Mouse (Mus musculus) MEL (cell line): ENCODE measurements around the gene Tnfrsf23. TPM values are rescaled to one million over a fixed set of nuclear protein-coding genes. Genes with fewer than 3 reads are reported as not detected.

Experiments
- DNase-seq: peaks from one replicate; pipeline ENCODE4 v3.0.0; 2011; ENCODE audit warnings: low read depth, low spot score
- H3K27ac ChIP-seq: 2 replicates; pipeline ENCODE4 v1.5.1; 2012; ENCODE audit warnings: low read depth, mild to moderate bottlenecking, control low read depth, low read length, moderate library complexity; ENCODE audit not compliant: control insufficient read depth
- H3K27me3 ChIP-seq, 2 experiments: fragments of 150-350 bp in 1 of 2; sonication (generic) in 1 of 2; 2 replicates each; pipeline ENCODE4 v1.6.1; 2012; ENCODE audit warnings: low read length in 2 of 2, mild to moderate bottlenecking in 2 of 2, improper control_type of control experiment in 1 of 2, moderate library complexity in 1 of 2; ENCODE audit not compliant: insufficient read depth in 2 of 2, control insufficient read depth in 1 of 2
- H3K36me3 ChIP-seq, 2 experiments: 2 replicates each; pipeline ENCODE4 v1.6.1; 2012 to 2014; ENCODE audit warnings: low read length in 2 of 2, improper control_type of control experiment in 1 of 2, inconsistent platforms in 1 of 2, mild to moderate bottlenecking in 1 of 2; ENCODE audit not compliant: insufficient read depth in 2 of 2, control insufficient read depth in 1 of 2
- H3K4me1 ChIP-seq, 2 experiments: fragments of 150-350 bp in 1 of 2; sonication (generic) in 1 of 2; 2 replicates each; pipeline ENCODE4 v1.6.1; 2012; ENCODE audit warnings: low read length in 2 of 2, improper control_type of control experiment in 1 of 2, mild to moderate bottlenecking in 1 of 2; ENCODE audit not compliant: insufficient read depth in 2 of 2, control insufficient read depth in 1 of 2
- H3K4me3 ChIP-seq, 2 experiments: fragments of 150-350 bp in 1 of 2; sonication (generic) in 1 of 2; 2 replicates each; pipeline ENCODE4 v1.5.1; 2012; ENCODE audit warnings: low read depth in 2 of 2, low read length in 2 of 2, mild to moderate bottlenecking in 2 of 2, moderate library complexity in 2 of 2, control low read depth in 1 of 2, improper control_type of control experiment in 1 of 2; ENCODE audit not compliant: control insufficient read depth in 1 of 2, insufficient read depth in 1 of 2
- H3K79me2 ChIP-seq: 2 replicates; pipeline ENCODE4 v1.6.1; 2012; ENCODE audit warnings: mild to moderate bottlenecking, low read length, moderate library complexity; ENCODE audit not compliant: control insufficient read depth, poor library complexity, insufficient read depth
- H3K9ac ChIP-seq: 2 replicates; pipeline ENCODE4 v1.6.1; 2012; ENCODE audit warnings: low read depth, mild to moderate bottlenecking, control low read depth, low read length, moderate library complexity; ENCODE audit not compliant: control insufficient read depth, poor library complexity, severe bottlenecking
- H3K9me3 ChIP-seq: fragments of 150-350 bp; sonication (generic); replicated peaks from 2 replicates; pipeline ENCODE4 v1.6.1; 2012; ENCODE audit warnings: mild to moderate bottlenecking, low read length, improper control_type of control experiment, moderate library complexity; ENCODE audit not compliant: insufficient read depth
- CHD1 ChIP-seq: IDR thresholded peaks from 2 replicates; pipeline ENCODE4 v1.6.1; 2012; ENCODE audit warnings: low read depth, mild to moderate bottlenecking, inconsistent platforms, low read length, improper control_type of control experiment
- CHD2 ChIP-seq: IDR thresholded peaks from 2 replicates; pipeline ENCODE4 v1.6.1; 2011; ENCODE audit warnings: low read length, improper control_type of control experiment
- CTCF ChIP-seq, 3 experiments: IDR thresholded peaks in 2 of 3; conservative IDR thresholded peaks in 1 of 3; 2 replicates each; pipeline ENCODE4 v1.5.1; 2011 to 2012; ENCODE audit warnings: low read length in 3 of 3, low read depth in 2 of 3, mild to moderate bottlenecking in 2 of 3, improper control_type of control experiment in 1 of 3, inconsistent platforms in 1 of 3, mixed read lengths in 1 of 3, moderate library complexity in 1 of 3; ENCODE audit not compliant: control insufficient read depth in 1 of 3, insufficient read depth in 1 of 3, poor library complexity in 1 of 3, severe bottlenecking in 1 of 3
- E2F4 ChIP-seq: IDR thresholded peaks from 2 replicates; pipeline ENCODE4 v1.6.1; 2011; ENCODE audit warnings: low read depth, low read length, improper control_type of control experiment, borderline replicate concordance
- ELF1 ChIP-seq: IDR thresholded peaks from 2 replicates; pipeline ENCODE4 v1.6.1; 2014; ENCODE audit warnings: low read depth, mild to moderate bottlenecking, inconsistent platforms, low read length, improper control_type of control experiment, moderate library complexity
- EP300 ChIP-seq, 2 experiments: IDR thresholded peaks; 2 replicates each; pipeline ENCODE4 v1.6.1; 2011; ENCODE audit warnings: improper control_type of control experiment in 2 of 2, low read length in 2 of 2, low read depth in 1 of 2, mild to moderate bottlenecking in 1 of 2
- GABPA ChIP-seq: IDR thresholded peaks from 2 replicates; pipeline ENCODE4 v1.6.1; 2012; ENCODE audit warnings: low read depth, mild to moderate bottlenecking, inconsistent platforms, low read length, improper control_type of control experiment, moderate library complexity
- GATA1 ChIP-seq: IDR thresholded peaks from 2 replicates; pipeline ENCODE4 v1.6.1; 2011; ENCODE audit warnings: low read depth, low read length, improper control_type of control experiment
- HCFC1 ChIP-seq: IDR thresholded peaks from 2 replicates; pipeline ENCODE4 v1.6.1; 2012; ENCODE audit warnings: low read depth, mild to moderate bottlenecking, inconsistent platforms, low read length, improper control_type of control experiment, moderate library complexity
- JUND ChIP-seq: IDR thresholded peaks from 2 replicates; pipeline ENCODE4 v1.6.1; 2011; ENCODE audit warnings: low read depth, mild to moderate bottlenecking, improper control_type of control experiment, low read length
- MAFK ChIP-seq: IDR thresholded peaks from 2 replicates; pipeline ENCODE4 v1.6.1; 2011; ENCODE audit warnings: low read depth, mild to moderate bottlenecking, low read length, improper control_type of control experiment, borderline replicate concordance
- MAX ChIP-seq: IDR thresholded peaks from 2 replicates; pipeline ENCODE4 v1.6.1; 2011; ENCODE audit warnings: low read length, improper control_type of control experiment
- MAZ ChIP-seq: IDR thresholded peaks from 2 replicates; pipeline ENCODE4 v1.6.1; 2012; ENCODE audit warnings: low read depth, mild to moderate bottlenecking, inconsistent platforms, low read length, improper control_type of control experiment
- MEF2A ChIP-seq: IDR thresholded peaks from 2 replicates; pipeline ENCODE4 v1.6.1; 2014; ENCODE audit warnings: low read depth, mild to moderate bottlenecking, inconsistent platforms, low read length, improper control_type of control experiment; ENCODE audit not compliant: poor library complexity, insufficient replicate concordance, severe bottlenecking; ENCODE audit errors: extremely low read depth
- MXI1 ChIP-seq: IDR thresholded peaks from 2 replicates; pipeline ENCODE4 v1.6.1; 2011; ENCODE audit warnings: mild to moderate bottlenecking, low read depth, low read length, improper control_type of control experiment
- MYB ChIP-seq: IDR thresholded peaks from 2 replicates; pipeline ENCODE4 v1.6.1; 2011; ENCODE audit warnings: mild to moderate bottlenecking, low read depth, low read length, improper control_type of control experiment
- MYC ChIP-seq: IDR thresholded peaks from 2 replicates; pipeline ENCODE4 v1.6.1; 2011; ENCODE audit warnings: low read depth, mild to moderate bottlenecking, low read length, improper control_type of control experiment, moderate library complexity
- NELFE ChIP-seq: IDR thresholded peaks from 2 replicates; pipeline ENCODE4 v1.6.1; 2011; ENCODE audit warnings: low read depth, low read length, improper control_type of control experiment
- NRF1 ChIP-seq: IDR thresholded peaks from 2 replicates; pipeline ENCODE4 v1.6.1; 2014; ENCODE audit warnings: low read depth, mild to moderate bottlenecking, inconsistent platforms, low read length, improper control_type of control experiment, moderate library complexity; ENCODE audit not compliant: poor library complexity, insufficient read depth, severe bottlenecking
- POLR2A ChIP-seq, 2 experiments: IDR thresholded peaks; 2 replicates each; pipeline ENCODE4 v1.6.1; 2011 to 2012; ENCODE audit warnings: low read length in 2 of 2, mild to moderate bottlenecking in 2 of 2, control low read depth in 1 of 2, improper control_type of control experiment in 1 of 2, low read depth in 1 of 2, moderate library complexity in 1 of 2; ENCODE audit not compliant: control insufficient read depth in 1 of 2, insufficient read depth in 1 of 2, poor library complexity in 1 of 2
- POLR2AphosphoS5 ChIP-seq: IDR thresholded peaks from 2 replicates; pipeline ENCODE4 v1.6.1; 2012; ENCODE audit warnings: low read depth, borderline replicate concordance, mild to moderate bottlenecking, inconsistent platforms, low read length, moderate library complexity, mixed read lengths
- RAD21 ChIP-seq: IDR thresholded peaks from 2 replicates; pipeline ENCODE4 v1.6.1; 2011; ENCODE audit warnings: mild to moderate bottlenecking, low read depth, low read length, improper control_type of control experiment
- RCOR1 ChIP-seq: IDR thresholded peaks from 2 replicates; pipeline ENCODE4 v1.6.1; 2012; ENCODE audit warnings: low read depth, mild to moderate bottlenecking, inconsistent platforms, low read length, improper control_type of control experiment
- SIN3A ChIP-seq: IDR thresholded peaks from 2 replicates; pipeline ENCODE4 v1.6.1; 2012; ENCODE audit warnings: low read length, improper control_type of control experiment, inconsistent platforms
- SMC3 ChIP-seq: IDR thresholded peaks from 2 replicates; pipeline ENCODE4 v1.6.1; 2011; ENCODE audit warnings: low read depth, low read length, improper control_type of control experiment
- TAL1 ChIP-seq: IDR thresholded peaks from 2 replicates; pipeline ENCODE4 v1.6.1; 2012; ENCODE audit warnings: mild to moderate bottlenecking, inconsistent platforms, low read length, moderate library complexity, mixed read lengths
- TBP ChIP-seq: IDR thresholded peaks from 2 replicates; pipeline ENCODE4 v1.8.0; 2011; ENCODE audit warnings: low read depth, low read length, improper control_type of control experiment
- TCF12 ChIP-seq: IDR thresholded peaks from 2 replicates; pipeline ENCODE4 v1.6.1; 2014; ENCODE audit warnings: low read depth, mild to moderate bottlenecking, inconsistent platforms, low read length, improper control_type of control experiment, moderate library complexity
- UBTF ChIP-seq: IDR thresholded peaks from 2 replicates; pipeline ENCODE4 v1.6.1; 2012; ENCODE audit warnings: low read depth, mild to moderate bottlenecking, inconsistent platforms, low read length, improper control_type of control experiment, moderate library complexity, borderline replicate concordance; ENCODE audit not compliant: insufficient read depth
- USF1 ChIP-seq: IDR thresholded peaks from 2 replicates; pipeline ENCODE4 v1.6.1; 2014; ENCODE audit warnings: low read depth, mild to moderate bottlenecking, inconsistent platforms, low read length, improper control_type of control experiment, moderate library complexity
- USF2 ChIP-seq, 2 experiments: IDR thresholded peaks; 2 replicates each; pipeline ENCODE4 v1.6.1; 2011 to 2012; ENCODE audit warnings: improper control_type of control experiment in 2 of 2, low read length in 2 of 2, borderline replicate concordance in 1 of 2, inconsistent platforms in 1 of 2, low read depth in 1 of 2, mild to moderate bottlenecking in 1 of 2; ENCODE audit not compliant: insufficient read depth in 1 of 2
- ZC3H11A ChIP-seq: IDR thresholded peaks from 2 replicates; pipeline ENCODE4 v1.6.1; 2012; ENCODE audit warnings: low read depth, mild to moderate bottlenecking, inconsistent platforms, low read length, improper control_type of control experiment
- ZKSCAN1 ChIP-seq: IDR thresholded peaks from 2 replicates; pipeline ENCODE4 v1.6.1; 2012; ENCODE audit warnings: low read depth, mild to moderate bottlenecking, inconsistent platforms, low read length, improper control_type of control experiment, moderate library complexity
- ZMIZ1 ChIP-seq: IDR thresholded peaks from 2 replicates; pipeline ENCODE4 v1.6.1; 2012; ENCODE audit warnings: low read depth, mild to moderate bottlenecking, inconsistent platforms, low read length, improper control_type of control experiment, moderate library complexity
- ZNF384 ChIP-seq: IDR thresholded peaks from 2 replicates; pipeline ENCODE4 v1.6.1; 2012; ENCODE audit warnings: low read depth, mild to moderate bottlenecking, inconsistent platforms, low read length, improper control_type of control experiment
- polyA plus RNA-seq, 2 experiments: library from polyadenylated mRNA; stranded (reverse) in 1 of 2; unstranded in 1 of 2; fragments of >175 nt in 1 of 2; fragments of >200 nt in 1 of 2; gene quantifications; 2 replicates each; pipeline versions ENCODE4 v1.2.1 to v1.2.4; 2012; ENCODE audit warnings: low replicate concordance in 2 of 2, low read depth in 1 of 2; ENCODE audit not compliant: insufficient read length in 2 of 2, insufficient read depth in 1 of 2, missing spikeins in 1 of 2
- total RNA-seq: library from RNA; depleted of rRNA; stranded (reverse); fragments of 300-350 nt; gene quantifications from 2 replicates; pipeline ENCODE4 v1.2.3, GENCODE M21; 2012; rRNA removed

Tnfrsf23 gene
- total RNA-seq (not detected in 2 replicates), polyA plus RNA-seq (not detected)

DNA sequence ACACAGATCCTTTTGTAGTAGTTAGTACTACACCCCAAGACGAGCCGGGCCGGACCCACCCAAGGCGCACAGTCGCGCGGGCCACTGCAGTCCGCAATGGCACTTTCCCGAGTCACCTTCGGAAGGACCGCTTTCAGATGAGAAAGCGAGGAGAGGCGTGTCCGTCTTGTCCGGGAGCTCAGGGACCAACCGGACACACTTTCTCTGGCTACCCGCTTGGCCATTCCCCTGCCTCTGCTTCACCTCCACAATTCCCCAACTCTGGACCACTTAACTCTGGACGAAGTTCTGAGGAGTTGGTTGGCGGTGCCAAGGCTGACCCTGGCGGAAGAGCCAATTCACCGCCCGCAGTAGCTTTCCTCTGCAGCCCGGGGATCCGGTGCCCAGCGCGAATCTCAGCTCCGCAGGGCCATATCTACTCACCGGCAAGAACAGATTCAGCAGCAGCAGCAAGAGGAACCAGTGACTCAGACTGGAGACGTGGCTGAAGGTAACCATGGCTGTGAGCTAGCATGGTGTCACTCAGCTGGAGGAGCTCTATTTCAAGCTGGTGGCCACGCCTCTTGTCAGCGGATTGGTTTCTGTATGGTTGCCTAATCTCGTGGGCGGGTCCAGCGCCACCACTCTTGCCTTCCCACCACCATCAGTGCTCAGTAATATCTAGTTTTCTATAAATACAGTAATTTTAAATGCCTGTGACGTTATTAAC is at the start of gene Tnfrsf23:
Gene Tnfrsf23, minus strand, starts transcription at position 514 of the 709 bp plus-strand sequence.
- H3K27ac ChIP-seq, result no peak within 1 kb of the TSS

DNA sequence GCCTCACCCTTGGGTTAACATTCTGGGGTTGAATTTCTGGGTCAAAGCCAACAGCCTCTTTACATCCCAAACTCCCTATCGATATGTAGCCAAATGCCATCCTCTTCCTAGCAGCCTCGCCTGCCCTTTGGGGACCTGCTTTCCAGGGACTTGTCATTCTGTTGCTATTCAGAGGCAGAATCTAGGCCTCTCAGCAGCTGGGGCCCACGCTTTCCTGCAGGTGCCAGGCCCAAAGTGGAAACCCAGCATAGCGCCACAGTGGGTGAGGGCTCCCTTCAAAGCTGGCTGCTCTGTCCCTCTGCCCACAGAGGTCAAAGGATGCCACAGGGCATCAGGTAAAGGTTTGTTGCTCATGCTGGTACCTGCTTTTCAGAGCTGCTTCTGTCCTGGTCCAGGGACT is 48.1 kb upstream of the Tnfrsf23 start:
- Histone ChIP-seq H3K36me3 (no peaks in the 10 kb centered on the region), H3K4me3 (no peak overlapping the region), H3K79me2 (no peaks in the 10 kb centered on the region), H3K9ac (no peak overlapping the region), H3K4me1 (no peaks in the 10 kb centered on the region), H3K27me3 (no peaks in the 10 kb centered on the region; a peak in 2 of 4 replicates), H3K27ac (no peak overlapping the region), H3K9me3 (no peaks in the 10 kb centered on the region)
- DNase-seq, result no peak
- TF ChIP-seq HCFC1, result no peak
- no peak for TF ChIP-seq TBP
- no peak for TF ChIP-seq GATA1
- no peak for TF ChIP-seq ELF1
- no peak for TF ChIP-seq EP300 (IDR thresholded peaks at IDR 0.05; ENCODE audit: low read depth in 1 of 2, low read length in 2 of 2)
- no peak for TF ChIP-seq USF2 (IDR thresholded peaks at IDR 0.05; ENCODE audit: borderline replicate concordance in 1 of 2, insufficient read depth in 1 of 2, low read depth in 1 of 2, low read length in 2 of 2)
- no peak for TF ChIP-seq CHD2
- no peak for TF ChIP-seq MYB
- TF ChIP-seq ZKSCAN1, result no peak
- no peak for TF ChIP-seq SMC3
- no peak for TF ChIP-seq SIN3A

More for the DNA sequence above, at the start of gene Tnfrsf23:
- H3K36me3 ChIP-seq, result no peaks in the 10 kb centered on the region; a peak in 1 of 4 replicates
- peaks cover 0 to 4% of the 10 kb centered on the region in 2 experiments; a peak in 1 of 4 replicates for H3K4me1 ChIP-seq
- H3K27me3 ChIP-seq, result no peaks in the 10 kb centered on the region
- no peaks in the 10 kb centered on the region for H3K79me2 ChIP-seq
- TF ChIP-seq TBP, result peak; percentile 54; the same call in 1 of the 2 replicates
- TF ChIP-seq USF2 (IDR thresholded peaks at IDR 0.05; ENCODE audit: borderline replicate concordance in 1 of 2, insufficient read depth in 1 of 2, low read depth in 1 of 2, low read length in 2 of 2), result no peak
- TF ChIP-seq MAX, result no peak
- no peak for TF ChIP-seq TCF12
- TF ChIP-seq CHD2, result no peak
- TF ChIP-seq MYB, result no peak
- TF ChIP-seq SMC3, result no peak
- no peak for TF ChIP-seq HCFC1
- TF ChIP-seq NELFE, result no peak
- no peak for TF ChIP-seq UBTF
- no peak for TF ChIP-seq ZNF384
- TF ChIP-seq MEF2A, result no peak
- no peak for TF ChIP-seq POLR2AphosphoS5
- TF ChIP-seq RAD21, result no peak
- no peak for TF ChIP-seq NRF1
- TF ChIP-seq EP300 (IDR thresholded peaks at IDR 0.05; ENCODE audit: low read depth in 1 of 2, low read length in 2 of 2), result no peak
- TF ChIP-seq GATA1, result no peak
- TF ChIP-seq MYC, result no peak
- TF ChIP-seq MAFK, result no peak
- TF ChIP-seq JUND, result no peak
- no peak for TF ChIP-seq E2F4
- TF ChIP-seq USF1, result no peak
- TF ChIP-seq ZKSCAN1, result no peak
- no peak for TF ChIP-seq ZMIZ1
- peak; percentile 88 for TF ChIP-seq RCOR1
- no peak for TF ChIP-seq CTCF (IDR thresholded peaks at IDR 0.05 in 2 of 3, conservative IDR thresholded peaks at IDR 0.05 in 1 of 3; ENCODE audit: control insufficient read depth in 1 of 3, insufficient read depth in 1 of 3, low read depth in 2 of 3, low read length in 3 of 3, poor library complexity in 1 of 3, severe bottlenecking in 1 of 3)
- TF ChIP-seq ELF1, result no peak
- no peak for TF ChIP-seq CHD1
- TF ChIP-seq POLR2A (IDR thresholded peaks at IDR 0.05; ENCODE audit: control insufficient read depth in 1 of 2, insufficient read depth in 1 of 2, low read depth in 1 of 2, low read length in 2 of 2, poor library complexity in 1 of 2), result peak in 1 of 2 experiments; percentile 36; a peak in 1 of 4 replicates
- TF ChIP-seq GABPA, result no peak
- TF ChIP-seq TAL1, result no peak
- no peak for TF ChIP-seq ZC3H11A
- peak; percentile 39; the same call in 1 of the 2 replicates for TF ChIP-seq SIN3A
- TF ChIP-seq MXI1, result 0 out of 2 replicates have a peak, but pooled peaks have one; percentile 37
- no peak for TF ChIP-seq MAZ
- no peak within 1 kb of the TSS for H3K4me3 ChIP-seq
- peak; percentile 92 for DNase-seq
- no peak within 1 kb of the TSS for H3K9ac ChIP-seq
- no peaks in the 10 kb centered on the region for H3K9me3 ChIP-seq
